Comparison of ENCODE assay signal across 21 mouse cellular contexts in the genomic region with DNA sequence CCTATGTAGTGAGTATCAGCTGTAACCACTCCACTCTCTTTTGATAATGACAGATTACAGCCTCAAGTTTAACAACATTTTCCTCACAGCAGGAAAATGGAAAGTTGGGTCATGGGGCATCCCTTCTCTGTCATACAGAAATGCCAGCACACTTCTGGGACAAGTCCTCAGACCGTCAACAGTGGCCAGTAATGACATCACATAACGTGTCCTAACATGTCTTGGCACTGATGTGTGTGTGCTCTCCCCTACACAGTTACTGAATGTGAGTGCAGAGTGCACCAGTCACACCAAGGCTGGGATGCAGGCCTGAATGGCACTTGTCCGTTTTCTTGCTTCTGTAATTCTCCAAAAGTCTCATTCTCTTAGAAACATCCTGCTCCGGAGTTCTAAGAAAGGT.
"Had no signal": no experiment of that assay in that cellular context is flagged by ENCODE, and none has a peak within 500 bp of the region (broad histone marks: within the 10 kb centered on the region; RNA-seq: fewer than 3 reads in every experiment).

No protein-coding gene starts in this region.

- H3K27ac ChIP-seq: liver, embryonic 13.5 days; liver, embryonic 15.5 days; lung, embryonic 15.5 days; midbrain, embryonic 10.5 days; midbrain, embryonic 12.5 days; neural tube, embryonic 13.5 days; neural tube, embryonic 15.5 days had no signal

- H3K4me3 ChIP-seq: liver, embryonic 13.5 days; liver, embryonic 15.5 days; lung, embryonic 15.5 days; midbrain, embryonic 10.5 days; midbrain, embryonic 12.5 days; myocyte; neural tube, embryonic 13.5 days; neural tube, embryonic 15.5 days had no signal

- ATAC-seq: midbrain, embryonic 16.5 days had no signal

- H3K9ac ChIP-seq: liver, embryonic 13.5 days; liver, embryonic 15.5 days; lung, embryonic 15.5 days; midbrain, embryonic 12.5 days; neural tube, embryonic 13.5 days; neural tube, embryonic 15.5 days had no signal

- H3K9me3 ChIP-seq: liver, embryonic 13.5 days; liver, embryonic 15.5 days; lung, embryonic 15.5 days; midbrain, embryonic 10.5 days; midbrain, embryonic 12.5 days; neural tube, embryonic 13.5 days; neural tube, embryonic 15.5 days had no signal

- DNase-seq: liver, embryonic 13.5 days; lung, adult 18-20 months; lung, postnatal 10 days; lung, postnatal 4 days; midbrain, embryonic 14.5 days; retina, postnatal 1 day; right cerebral cortex, adult 18-20 months; right cerebral cortex, postnatal 25 days; right cerebral cortex, postnatal 4 days; spleen, adult 18-20 months; thymus, adult 18-20 months; thymus, postnatal 14 days; thymus, postnatal 36 days had no signal

- H3K4me2 ChIP-seq: liver, embryonic 13.5 days; liver, embryonic 15.5 days; lung, embryonic 15.5 days; midbrain, embryonic 12.5 days; neural tube, embryonic 13.5 days; neural tube, embryonic 15.5 days had no signal

- H3K36me3 ChIP-seq: liver, embryonic 13.5 days; liver, embryonic 15.5 days; lung, embryonic 15.5 days; midbrain, embryonic 10.5 days; midbrain, embryonic 12.5 days; neural tube, embryonic 13.5 days; neural tube, embryonic 15.5 days had no signal

- H3K27me3 ChIP-seq: liver, embryonic 13.5 days; liver, embryonic 15.5 days; lung, embryonic 15.5 days; neural tube, embryonic 13.5 days; neural tube, embryonic 15.5 days had no signal
